Mouse (Mus musculus) cerebellum, adult 2 months (tissue): Measurements from ENCODE around the gene Il18r1. TPM values are rescaled to one million over a fixed set of nuclear protein-coding genes. Genes with fewer than 3 reads are reported as not detected.

ENCODE experiments used
- DNase-seq, 2 experiments: peaks; one replicate each; pipeline ENCODE4 v3.0.0; 2021
- H3K27ac ChIP-seq: fragments of 200-500 bp; 2 replicates; pipeline ENCODE4 v1.5.1; 2012; ENCODE audit warnings: low read length, control low read depth, inconsistent platforms; ENCODE audit not compliant: insufficient read depth
- H3K27me3 ChIP-seq: fragments of 200-500 bp; 2 replicates; pipeline ENCODE4 v1.6.1; 2012; ENCODE audit warnings: inconsistent platforms, mild to moderate bottlenecking, low read length, moderate library complexity; ENCODE audit not compliant: control insufficient read depth, insufficient read depth
- H3K4me1 ChIP-seq: fragments of 200-500 bp; 2 replicates; pipeline ENCODE4 v1.6.1; 2011; ENCODE audit warnings: low read length; ENCODE audit not compliant: control insufficient read depth, insufficient read depth
- H3K4me3 ChIP-seq: fragments of 200-500 bp; replicated peaks from 2 replicates; pipeline ENCODE3; 2011; ENCODE audit warnings: mild to moderate bottlenecking, low read depth, low read length, control low read depth; ENCODE audit not compliant: insufficient read depth
- CTCF ChIP-seq: fragments of 200-500 bp; IDR thresholded peaks from 2 replicates; pipeline ENCODE4 v1.5.1; 2011; ENCODE audit warnings: low read depth, mild to moderate bottlenecking, control low read depth, low read length, moderate library complexity, borderline replicate concordance; ENCODE audit not compliant: insufficient read depth
- POLR2A ChIP-seq: fragments of 200-500 bp; IDR thresholded peaks from 2 replicates; pipeline ENCODE4 v1.6.1; 2011; ENCODE audit warnings: low read length, control low read depth, borderline replicate concordance; ENCODE audit not compliant: insufficient read depth
- WGBS: fragments of 180-500 bp; shearing (Covaris S2); methylation state at CpG from one replicate; pipeline ENCODE4 v1.1.7; 2018; 5-methylcytosine and 5-hydroxymethylcytosine counted together
- polyA plus RNA-seq: library from polyadenylated mRNA; depleted of rRNA; stranded (reverse); fragments of >200 nt; gene quantifications from 2 replicates; pipeline ENCODE4 v1.2.3, GENCODE M21; 2012; rRNA removed

The Il18r1 gene
- 0.02 TPM in 1 of 2 replicates, not detected in the other for polyA plus RNA-seq

DNA sequence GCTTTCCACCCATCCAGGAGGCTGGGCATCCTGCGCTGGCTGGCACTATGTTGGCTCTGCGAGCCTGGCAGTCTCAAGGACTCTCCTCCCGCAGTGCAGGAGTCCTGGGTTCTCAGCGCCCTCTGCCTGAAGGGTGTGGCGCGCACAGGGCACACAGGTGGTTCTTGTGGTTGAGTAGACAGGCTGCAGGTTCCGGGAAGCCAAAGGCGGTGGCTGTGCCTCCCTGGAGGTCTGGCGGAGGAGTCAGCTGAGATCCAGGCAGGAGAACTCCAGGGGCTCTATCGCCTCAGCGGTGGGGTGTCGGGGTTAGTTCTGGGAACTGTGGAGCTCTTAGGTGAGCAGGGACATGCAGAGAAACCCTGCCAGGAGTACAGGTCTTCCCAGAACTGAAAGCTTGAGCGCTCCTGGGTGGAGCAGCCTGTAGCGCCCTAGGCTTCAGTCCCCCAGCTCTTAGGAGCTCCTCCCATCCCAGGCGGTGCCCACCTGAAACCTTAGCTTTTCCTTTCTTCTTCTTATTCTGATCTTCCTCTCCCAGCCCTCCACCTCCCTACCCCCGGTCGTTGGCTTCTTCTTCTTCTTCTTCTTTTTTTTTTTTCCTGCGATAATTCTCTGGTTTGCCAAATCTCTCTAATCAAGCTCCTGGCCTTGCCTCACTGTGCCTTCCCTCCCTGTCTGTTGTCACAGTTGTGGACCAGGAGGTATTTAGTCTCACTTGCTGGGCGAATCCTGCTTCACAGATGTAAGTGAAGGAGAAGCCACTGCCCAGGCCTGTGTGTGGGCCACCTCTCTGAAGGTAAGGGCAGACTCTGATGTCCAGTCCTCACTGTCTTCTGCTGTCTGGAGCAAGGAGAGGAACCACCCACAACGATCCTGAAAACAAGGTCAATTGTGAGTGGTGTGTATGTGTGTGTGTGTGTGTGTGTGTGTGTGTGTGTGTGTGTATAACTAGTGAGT, at the start of gene Il18r1:
Il18r1 (plus strand) TSS at position 76 of the 954 bp plus-strand sequence.
- Histone ChIP-seq H3K4me3 (no peak within 1 kb of the TSS), H3K4me1 (no peaks in the 10 kb centered on the region), H3K27ac (no peak within 1 kb of the TSS), H3K27me3 (no peaks in the 10 kb centered on the region)
- TF ChIP-seq POLR2A (no peak), CTCF (no peak)
- 37% methylated on average over 20 of the region's 20 CpGs for WGBS
- no peak for DNase-seq

DNA sequence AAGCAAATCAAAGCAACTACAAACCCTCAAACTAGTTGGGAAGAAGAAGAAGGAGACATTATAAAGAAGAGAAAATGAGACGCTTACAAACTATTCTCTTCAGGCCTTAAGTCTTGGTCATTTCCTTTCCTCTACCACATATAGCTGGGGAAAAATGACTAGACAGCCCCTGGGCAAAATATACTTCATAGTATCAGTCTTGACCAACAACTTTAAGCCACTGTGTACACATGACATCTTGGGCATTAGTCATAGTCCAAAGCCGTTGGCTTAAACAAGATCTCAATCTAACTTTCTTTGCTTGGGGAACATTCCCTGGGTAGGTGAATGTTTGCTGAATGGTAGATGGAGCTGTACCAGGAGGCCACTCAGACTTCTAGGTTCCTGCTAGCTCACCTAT, 48.3 kb upstream of the Il18r1 start:
- Histone ChIP-seq H3K4me3 (no peak overlapping the region), H3K27ac (no peak overlapping the region), H3K4me1 (no peaks in the 10 kb centered on the region), H3K27me3 (no peaks in the 10 kb centered on the region)
- WGBS: 94% methylated on average over 2 of the region's 2 CpGs
- TF ChIP-seq POLR2A (no peak), CTCF (no peak)
- DNase-seq: no peak

DNA sequence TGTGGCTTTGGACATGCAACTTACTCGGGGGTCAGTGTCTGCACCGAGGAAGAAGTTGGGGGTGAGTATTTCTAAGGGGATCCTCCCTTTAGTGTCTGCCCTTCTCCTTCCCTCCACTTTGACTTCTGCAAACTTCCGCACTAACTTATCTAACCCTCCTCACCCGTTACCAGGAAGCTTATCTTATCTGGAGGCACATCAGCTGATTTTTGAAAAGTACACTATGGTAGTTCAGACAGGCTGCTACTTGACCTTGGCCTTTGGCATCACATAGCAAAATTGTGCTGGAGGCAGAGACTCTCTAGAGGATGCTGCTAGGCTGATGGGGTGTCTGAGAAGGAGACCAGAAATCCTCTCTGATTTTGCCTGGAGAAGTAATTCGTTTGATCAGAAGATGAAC, 46.8 kb upstream of the Il18r1 start:
- TF ChIP-seq CTCF (no peak), POLR2A (no peak)
- no peak for DNase-seq
- 84% methylated on average over 5 of the region's 5 CpGs for WGBS
- Histone ChIP-seq H3K4me1 (no peaks in the 10 kb centered on the region), H3K4me3 (no peak overlapping the region), H3K27me3 (no peaks in the 10 kb centered on the region), H3K27ac (no peak overlapping the region)

DNA sequence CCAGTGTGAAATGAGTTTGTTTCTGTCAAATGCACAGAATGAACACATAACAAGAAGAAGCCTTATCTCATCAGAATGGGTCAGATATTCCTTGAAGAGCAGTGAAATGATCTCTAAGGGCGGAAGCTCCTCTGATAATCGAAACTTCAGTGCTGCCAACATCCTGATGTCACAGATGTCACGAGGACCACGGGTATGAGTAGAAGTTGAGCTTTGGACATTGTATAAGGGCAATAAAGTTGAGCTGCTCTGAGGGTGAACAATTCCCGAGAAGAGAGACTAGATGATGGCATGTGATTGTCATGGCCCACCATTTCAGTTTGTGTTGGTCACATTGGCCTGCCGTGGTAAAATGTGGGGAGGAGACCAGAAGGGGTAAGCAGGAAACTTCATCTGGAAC, 41.5 kb upstream of the Il18r1 start:
- Histone ChIP-seq H3K27me3 (no peaks in the 10 kb centered on the region), H3K4me3 (no peak overlapping the region), H3K4me1 (no peaks in the 10 kb centered on the region), H3K27ac (no peak overlapping the region)
- WGBS: 83% methylated on average over 6 of the region's 6 CpGs
- TF ChIP-seq CTCF (no peak), POLR2A (no peak)
- no peak for DNase-seq

DNA sequence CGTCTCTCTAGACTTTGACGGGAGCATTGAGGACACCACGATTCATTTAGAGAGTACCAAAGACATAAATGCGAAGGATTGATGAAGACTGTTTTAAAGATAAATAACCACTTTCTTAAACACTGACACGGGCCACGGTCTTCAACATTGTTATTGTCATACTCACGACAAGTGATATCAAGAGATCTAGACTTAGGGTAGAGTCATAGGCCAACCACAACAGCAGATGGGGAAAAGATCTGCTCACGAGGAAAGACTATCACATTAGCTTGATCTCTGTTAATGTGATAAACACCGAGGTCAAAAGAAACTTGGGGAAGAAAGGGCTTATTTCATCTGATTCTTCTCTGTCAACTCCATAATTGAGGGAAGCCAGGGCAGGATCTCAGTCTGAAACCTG, 38.1 kb upstream of the Il18r1 start:
- H3K4me3 ChIP-seq: no peak overlapping the region
- DNase-seq: no peak
- no peak for TF ChIP-seq CTCF
- TF ChIP-seq POLR2A: no peak
- H3K27ac ChIP-seq: no peak overlapping the region
- no peaks in the 10 kb centered on the region for H3K27me3 ChIP-seq
- H3K4me1 ChIP-seq: no peaks in the 10 kb centered on the region
- 91% methylated on average over 9 of the region's 9 CpGs for WGBS

DNA sequence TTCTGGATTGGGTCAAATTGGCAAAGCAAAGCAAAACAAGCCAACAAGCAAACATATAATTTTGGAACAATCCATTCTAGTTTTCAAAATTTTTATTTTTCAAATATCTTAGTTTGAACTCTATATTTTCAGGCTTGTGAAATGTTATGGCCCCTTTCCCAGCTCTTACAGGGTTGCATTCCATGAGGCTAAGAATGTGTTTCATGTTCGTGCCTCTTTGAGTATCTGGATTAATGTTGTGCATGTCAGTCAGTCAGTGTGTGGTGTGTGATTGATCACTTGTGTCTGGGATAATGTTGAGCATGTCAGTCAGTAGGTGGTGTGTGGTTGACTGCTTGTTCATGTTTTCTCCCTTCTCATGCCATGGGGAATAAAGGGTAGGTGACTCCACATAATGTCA, 37.5 kb upstream of the Il18r1 start:
- WGBS: 77% methylated on average over 1 of the region's 1 CpGs
- TF ChIP-seq POLR2A (no peak), CTCF (no peak)
- Histone ChIP-seq H3K4me3 (no peak overlapping the region), H3K27ac (no peak overlapping the region), H3K4me1 (no peaks in the 10 kb centered on the region), H3K27me3 (no peaks in the 10 kb centered on the region)
- no peak for DNase-seq

DNA sequence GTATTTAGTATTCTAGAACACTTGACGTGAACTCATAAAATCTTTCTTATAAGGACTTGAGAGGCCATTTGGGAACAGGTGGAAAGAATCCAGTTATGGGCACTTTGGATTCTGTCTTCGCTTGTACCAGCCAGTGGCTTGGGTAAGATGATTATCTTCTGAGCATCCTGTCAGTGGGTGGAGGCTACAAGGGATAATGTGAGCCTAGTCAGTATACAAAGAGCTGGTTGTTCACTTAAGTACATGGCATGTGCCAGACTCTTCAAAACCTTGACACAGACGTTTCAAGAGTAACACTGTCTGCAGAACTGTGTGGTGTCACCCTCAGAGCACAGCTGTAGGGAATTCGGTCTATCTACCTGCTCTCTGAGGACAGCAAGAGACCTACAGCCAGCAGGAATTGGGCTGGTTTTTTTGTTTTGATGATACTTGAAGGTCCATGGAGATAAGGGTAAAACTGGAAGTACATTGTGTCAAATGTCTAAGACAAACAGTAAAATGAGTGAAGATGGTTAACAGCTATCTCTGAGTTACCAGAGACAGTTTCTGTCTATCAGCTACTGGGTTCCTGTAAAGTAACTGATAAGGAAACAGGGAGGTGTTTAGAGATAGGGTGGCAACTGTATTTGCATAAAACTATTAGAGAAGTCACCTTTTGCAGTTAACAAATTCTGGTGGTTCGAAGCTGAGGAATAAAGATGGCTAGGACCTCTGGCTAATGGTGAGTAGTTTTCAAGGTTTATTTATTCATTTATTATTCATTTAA, 36.3 kb upstream of the Il18r1 start, which contains the start of gene Il1rl1:
Il1rl1 (plus strand) TSS at position 661 of the 766 bp plus-strand sequence.
- Histone ChIP-seq H3K4me3 (no peak within 1 kb of the TSS), H3K27me3 (no peaks in the 10 kb centered on the region), H3K4me1 (no peaks in the 10 kb centered on the region), H3K27ac (no peak within 1 kb of the TSS)
- DNase-seq: no peak
- WGBS: 82% methylated on average over 5 of the region's 5 CpGs
- TF ChIP-seq POLR2A: no peak
- no peak for TF ChIP-seq CTCF

DNA sequence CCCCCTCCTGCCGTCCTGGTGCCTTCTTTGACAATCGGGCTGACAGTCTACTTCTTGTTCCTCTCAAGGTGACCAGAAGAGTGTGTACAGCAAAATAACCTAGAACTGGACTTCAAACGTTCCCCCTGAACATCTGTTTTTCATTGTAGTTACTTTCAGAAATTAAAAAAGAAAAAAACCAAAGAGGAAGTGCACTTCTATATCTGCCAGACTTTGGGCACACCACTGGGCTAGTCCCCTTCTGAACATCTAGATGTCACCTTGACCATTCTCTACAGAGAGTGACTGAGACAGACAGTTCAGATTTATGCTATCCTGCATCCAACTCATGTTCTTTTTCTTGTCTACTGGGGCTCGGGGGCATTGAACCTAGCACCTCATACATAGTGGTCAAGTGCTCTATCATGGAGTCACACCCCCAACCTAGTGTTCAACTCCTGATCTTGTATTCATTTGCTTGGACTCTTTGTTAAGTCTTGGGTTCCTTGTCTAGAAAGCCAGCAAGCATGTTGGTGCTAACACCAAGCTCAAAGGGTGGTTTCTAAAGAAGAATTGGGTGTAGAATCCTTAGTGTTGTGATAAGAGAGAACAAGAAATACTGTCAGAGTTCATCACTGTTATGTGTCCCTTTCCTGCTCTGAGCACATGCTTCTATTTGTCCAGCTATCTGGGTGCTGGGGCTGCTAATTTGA, 35.1 kb upstream of the Il18r1 start:
- H3K4me3 ChIP-seq: no peak overlapping the region
- no peak overlapping the region for H3K27ac ChIP-seq
- TF ChIP-seq POLR2A (no peak), CTCF (no peak)
- WGBS: 85% methylated on average over 4 of the region's 4 CpGs
- no peaks in the 10 kb centered on the region for H3K27me3 ChIP-seq
- no peaks in the 10 kb centered on the region for H3K4me1 ChIP-seq
- DNase-seq: no peak
